Mouse (Mus musculus) intestine, embryonic 16.5 days (tissue): ENCODE results near the gene Ramp3. TPM values are rescaled to one million over a fixed set of nuclear protein-coding genes. Genes with fewer than 3 reads are reported as not detected.

ENCODE experiments used
- ATAC-seq: fragments of 200-750 bp; cut with Nextera tagmentation; 2 replicates; pipeline ENCODE4 v1.8.0; 2017; ENCODE audit warnings: moderate TSS enrichment, moderate library complexity
- H3K27ac ChIP-seq: fragments of 300-500 bp; sonication (generic); 2 replicates; pipeline ENCODE4 v1.5.1; 2014; ENCODE audit warnings: mild to moderate bottlenecking, low read length
- H3K27me3 ChIP-seq: fragments of 300-500 bp; sonication (generic); replicated peaks from 2 replicates; pipeline ENCODE4 v1.6.1; 2014; ENCODE audit warnings: low read length, control low read depth, mixed read lengths; ENCODE audit not compliant: control insufficient read depth, insufficient read depth
- H3K36me3 ChIP-seq: fragments of 300-500 bp; sonication (generic); 2 replicates; pipeline ENCODE4 v1.6.1; 2014; ENCODE audit warnings: low read length, control low read depth; ENCODE audit not compliant: control insufficient read depth, insufficient read depth
- H3K4me1 ChIP-seq: fragments of 300-500 bp; sonication (generic); 2 replicates; pipeline ENCODE4 v1.6.1; 2014; ENCODE audit warnings: low read length, control low read depth, mixed read lengths; ENCODE audit not compliant: control insufficient read depth, insufficient read depth
- H3K4me2 ChIP-seq: fragments of 300-500 bp; sonication (generic); 2 replicates; pipeline ENCODE4 v1.6.1; 2014; ENCODE audit warnings: low read depth, low read length, control low read depth
- H3K4me3 ChIP-seq: fragments of 300-500 bp; sonication (generic); 2 replicates; pipeline ENCODE4 v1.5.1; 2014; ENCODE audit warnings: mild to moderate bottlenecking, low read length
- H3K9ac ChIP-seq: fragments of 300-500 bp; sonication (generic); 2 replicates; pipeline ENCODE4 v1.6.1; 2014; ENCODE audit warnings: low read depth, low read length
- H3K9me3 ChIP-seq: fragments of 300-500 bp; sonication (generic); 2 replicates; pipeline ENCODE4 v1.6.1; 2016; ENCODE audit warnings: low read length, control low read depth; ENCODE audit not compliant: control insufficient read depth
- WGBS: fragments of 180-500 bp; shearing (Covaris S2); extraction: QIAGEN DNeasy Blood & Tissue Kit; methylation state at CpG from one replicate; pipeline ENCODE4 v1.1.7; 2014; 5-methylcytosine and 5-hydroxymethylcytosine counted together
- polyA plus RNA-seq: library from polyadenylated mRNA; unstranded; fragments of >200 nt; fragmentation: Nextera tagmentation; extraction: Ambion mirVana; gene quantifications from 2 replicates; pipeline ENCODE4 v1.2.1, GENCODE M21; 2015

Gene Ramp3
- polyA plus RNA-seq, 1 experiment from 2014 or later: 4.6 TPM

DNA sequence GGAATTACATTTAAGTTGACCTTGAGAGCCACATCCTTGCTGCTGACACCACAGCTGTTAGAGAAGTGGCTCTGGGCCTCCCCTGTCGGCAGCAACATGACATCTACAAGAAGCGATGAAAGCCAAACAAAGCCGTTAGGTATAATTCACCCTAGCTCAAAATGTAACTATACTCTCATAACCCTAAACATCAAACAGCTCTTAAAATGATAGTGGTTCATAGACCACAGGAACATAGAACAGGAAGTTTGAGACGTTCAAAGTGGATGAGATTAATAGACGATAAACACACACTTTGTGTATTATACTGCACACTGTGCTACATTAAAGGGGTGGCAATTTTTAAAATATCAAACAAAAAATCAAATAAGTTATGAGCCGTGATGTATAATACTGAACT is 46.5 kb downstream of the Ramp3 start:
- H3K36me3 ChIP-seq: no peaks in the 10 kb centered on the region
- no peak overlapping the region for H3K4me2 ChIP-seq
- H3K4me1 ChIP-seq: no peaks in the 10 kb centered on the region
- no peaks in the 10 kb centered on the region for H3K9me3 ChIP-seq
- no peak overlapping the region for H3K9ac ChIP-seq
- WGBS: 65% methylated on average over 6 of the region's 6 CpGs
- no peaks in the 10 kb centered on the region for H3K27me3 ChIP-seq
- no peak overlapping the region for H3K4me3 ChIP-seq
- H3K27ac ChIP-seq: no peak overlapping the region
- ATAC-seq: no peak

DNA sequence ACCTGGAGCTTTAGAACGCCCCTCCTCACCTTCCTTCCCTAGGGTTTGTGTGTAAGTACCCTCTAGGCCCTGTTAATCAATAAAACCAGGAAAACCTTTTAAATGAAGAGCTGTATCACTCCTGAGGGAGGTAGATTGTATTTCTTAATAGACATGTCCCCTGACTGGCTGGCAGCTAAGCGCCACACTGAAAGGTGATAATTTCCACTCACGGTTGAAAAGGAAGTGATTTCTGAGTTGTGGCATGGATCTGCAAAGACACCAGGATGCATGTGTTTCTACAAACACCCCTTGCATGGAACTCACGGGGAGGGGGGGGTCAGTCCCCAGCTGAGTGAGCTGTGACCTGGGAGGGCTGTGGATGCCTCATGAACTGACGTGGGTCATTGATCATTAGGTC is 47.2 kb downstream of the Ramp3 start:
- 71% methylated on average over 5 of the region's 5 CpGs for WGBS

DNA sequence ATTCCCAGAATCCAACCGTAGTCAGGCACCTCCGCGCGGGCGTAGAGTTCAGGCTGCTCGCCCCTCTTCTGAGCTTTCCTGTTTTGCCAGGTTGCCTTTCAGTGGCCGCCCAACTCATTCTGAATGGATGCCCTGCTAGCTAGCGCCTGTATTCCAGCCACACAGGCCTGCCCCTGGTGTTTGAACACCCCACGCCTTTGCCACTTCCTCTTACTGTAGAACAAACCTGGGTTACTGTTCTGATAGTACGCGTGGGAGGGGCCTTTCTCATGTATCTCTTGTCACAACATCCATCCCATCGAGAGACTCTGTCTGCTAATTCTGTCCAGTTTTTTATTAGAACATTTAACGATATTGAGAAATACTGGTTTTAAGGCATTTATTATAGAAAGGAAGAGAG is 48.5 kb downstream of the Ramp3 start:
- no peak overlapping the region for H3K4me3 ChIP-seq
- H3K9ac ChIP-seq: no peak overlapping the region
- no peaks in the 10 kb centered on the region for H3K36me3 ChIP-seq
- H3K27ac ChIP-seq: no peak overlapping the region
- no peaks in the 10 kb centered on the region for H3K27me3 ChIP-seq
- WGBS: 94% methylated on average over 13 of the region's 13 CpGs
- H3K9me3 ChIP-seq: no peaks in the 10 kb centered on the region
- ATAC-seq: no peak
- no peak overlapping the region for H3K4me2 ChIP-seq
- no peaks in the 10 kb centered on the region for H3K4me1 ChIP-seq

More for the DNA sequence above, 47.2 kb downstream of the Ramp3 start:
- no peaks in the 10 kb centered on the region for H3K4me1 ChIP-seq
- no peak for ATAC-seq
- no peak overlapping the region for H3K27ac ChIP-seq
- H3K9ac ChIP-seq: no peak overlapping the region
- H3K27me3 ChIP-seq: no peaks in the 10 kb centered on the region
- no peak overlapping the region for H3K4me3 ChIP-seq
- no peaks in the 10 kb centered on the region for H3K9me3 ChIP-seq
- H3K4me2 ChIP-seq: no peak overlapping the region
- no peaks in the 10 kb centered on the region for H3K36me3 ChIP-seq

DNA sequence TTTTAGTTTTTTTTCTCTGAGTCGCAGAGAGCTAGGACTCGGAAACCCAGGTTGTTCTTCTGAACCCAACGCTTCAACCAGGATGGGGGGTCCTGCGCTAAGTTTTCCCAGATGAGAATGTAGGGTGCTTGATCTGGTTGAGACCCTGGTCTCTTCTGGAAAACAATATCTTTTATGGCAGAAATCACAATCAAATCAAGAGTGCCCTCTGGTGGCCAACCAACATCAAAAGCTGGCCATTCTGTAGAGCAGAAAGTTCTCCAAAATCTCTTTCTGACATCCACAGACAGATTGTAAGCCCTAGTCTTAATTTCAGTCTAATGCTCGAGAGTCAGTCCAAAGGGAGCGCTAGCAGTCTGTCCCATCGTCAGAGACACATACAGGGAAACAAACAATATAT is 50.1 kb downstream of the Ramp3 start:
- Histone ChIP-seq H3K9ac (no peak overlapping the region), H3K27me3 (no peaks in the 10 kb centered on the region), H3K4me3 (no peak overlapping the region), H3K9me3 (no peaks in the 10 kb centered on the region), H3K36me3 (no peaks in the 10 kb centered on the region), H3K27ac (no peak overlapping the region), H3K4me1 (no peaks in the 10 kb centered on the region), H3K4me2 (no peak overlapping the region)
- 93% methylated on average over 7 of the region's 7 CpGs for WGBS
- no peak for ATAC-seq

- Histone ChIP-seq H3K4me2 (no peak overlapping the region), H3K36me3 (no peaks in the 10 kb centered on the region), H3K9me3 (no peaks in the 10 kb centered on the region), H3K4me1 (no peaks in the 10 kb centered on the region), H3K27me3 (no peaks in the 10 kb centered on the region), H3K4me3 (no peak overlapping the region), H3K27ac (no peak overlapping the region), H3K9ac (no peak overlapping the region)
- no peak for ATAC-seq
- WGBS: 77% methylated on average over 2 of the region's 2 CpGs
Observed at GRCm38 (mm10) chr11:6710409-6710808, 52.1 kb downstream of the Ramp3 start.

GRCm38 (mm10) chr11:6720746-6721145 is 62.4 kb downstream of the Ramp3 start:
- Histone ChIP-seq H3K4me1 (no peaks in the 10 kb centered on the region), H3K36me3 (no peaks in the 10 kb centered on the region), H3K9me3 (no peaks in the 10 kb centered on the region), H3K9ac (no peak overlapping the region), H3K27me3 (no peaks in the 10 kb centered on the region), H3K27ac (no peak overlapping the region), H3K4me2 (no peak overlapping the region), H3K4me3 (no peak overlapping the region)
- ATAC-seq: no peak
- 91% methylated on average over 5 of the region's 5 CpGs for WGBS

GRCm38 (mm10) chr11:6726921-6727320 is 68.6 kb downstream of the Ramp3 start:
- Histone ChIP-seq H3K9ac (no peak overlapping the region), H3K4me3 (no peak overlapping the region), H3K4me2 (no peak overlapping the region), H3K27me3 (no peaks in the 10 kb centered on the region), H3K9me3 (no peaks in the 10 kb centered on the region), H3K4me1 (no peaks in the 10 kb centered on the region), H3K27ac (no peak overlapping the region), H3K36me3 (no peaks in the 10 kb centered on the region)
- no peak for ATAC-seq
- WGBS: 85% methylated on average over 5 of the region's 5 CpGs

Other genes with a start within 250 kb of the Ramp3 start
- 5,222 and 5,444 TPM in 2 replicates for gene Ppia, start 243.1 kb upstream of the Ramp3 start, polyA plus RNA-seq
- 393 and 415 TPM in 2 replicates for gene H2afv, start 214.1 kb upstream of the Ramp3 start, polyA plus RNA-seq
- 24.6 and 24.8 TPM in 2 replicates for gene Purb, start 182.6 kb upstream of the Ramp3 start, polyA plus RNA-seq
- 2.3 and 3.1 TPM in 2 replicates for gene Myo1g, start 137.6 kb upstream of the Ramp3 start, polyA plus RNA-seq
- 67.7 and 69.9 TPM in 2 replicates for gene Ccm2, start 111.6 kb upstream of the Ramp3 start, polyA plus RNA-seq
- gene Nacad, start 52.5 kb upstream of the Ramp3 start, polyA plus RNA-seq: 5.5 and 7.1 TPM in 2 replicates
- gene Tbrg4, start 32.5 kb upstream of the Ramp3 start, polyA plus RNA-seq: 64.0 and 64.2 TPM in 2 replicates
- not detected in 2 replicates for gene Wap, start 19.9 kb upstream of the Ramp3 start, polyA plus RNA-seq
- not detected in 2 replicates for gene Gm11983, start 179.1 kb downstream of the Ramp3 start, polyA plus RNA-seq